Mouse (Mus musculus) layer of hippocampus, postnatal 36 days (tissue): ENCODE measurements around the gene Cpm. TPM values are rescaled to one million over a fixed set of nuclear protein-coding genes. Genes with fewer than 3 reads are reported as not detected.
"Not testable (repeated sequence)": the region's sequence is repeated elsewhere in the genome, so short reads cannot be mapped to it uniquely, and the experiment has no call there.

Source experiments
- DNase-seq, 2 experiments: peaks; one replicate each; pipeline ENCODE4 v3.0.0; 2022
- total RNA-seq, 2 experiments: library from RNA; stranded (reverse); gene quantifications; 2 replicates each; pipeline ENCODE4 v1.2.3; 2021

Gene Cpm
- total RNA-seq, 2 experiments from 2014 or later: 9.1 to 9.4 TPM

DNA sequence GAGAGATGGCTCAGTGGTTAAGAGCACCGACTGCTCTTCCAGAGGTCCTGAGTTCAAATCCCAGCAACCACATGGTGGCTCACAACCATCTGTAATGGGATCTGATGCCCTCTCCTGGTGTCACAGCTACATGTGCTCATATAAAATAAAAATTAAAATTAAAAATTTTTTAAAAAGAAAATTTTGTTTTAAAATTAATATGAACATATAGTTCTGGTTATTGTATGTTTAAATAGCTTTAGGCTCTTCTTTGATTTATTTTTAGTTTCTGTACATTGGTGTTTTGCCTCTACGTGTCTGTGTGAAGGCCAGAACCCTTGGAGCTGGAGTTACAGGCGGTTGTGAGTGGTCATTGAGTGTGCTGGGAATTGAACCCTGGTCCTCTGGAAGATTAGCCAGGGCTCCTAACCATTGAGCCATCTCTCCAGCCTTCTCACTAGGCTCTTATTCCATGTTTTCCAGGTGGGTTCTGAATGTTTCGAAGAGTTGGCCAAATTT, 97.6 kb downstream of the Cpm start:
- DNase-seq: no peak

DNA sequence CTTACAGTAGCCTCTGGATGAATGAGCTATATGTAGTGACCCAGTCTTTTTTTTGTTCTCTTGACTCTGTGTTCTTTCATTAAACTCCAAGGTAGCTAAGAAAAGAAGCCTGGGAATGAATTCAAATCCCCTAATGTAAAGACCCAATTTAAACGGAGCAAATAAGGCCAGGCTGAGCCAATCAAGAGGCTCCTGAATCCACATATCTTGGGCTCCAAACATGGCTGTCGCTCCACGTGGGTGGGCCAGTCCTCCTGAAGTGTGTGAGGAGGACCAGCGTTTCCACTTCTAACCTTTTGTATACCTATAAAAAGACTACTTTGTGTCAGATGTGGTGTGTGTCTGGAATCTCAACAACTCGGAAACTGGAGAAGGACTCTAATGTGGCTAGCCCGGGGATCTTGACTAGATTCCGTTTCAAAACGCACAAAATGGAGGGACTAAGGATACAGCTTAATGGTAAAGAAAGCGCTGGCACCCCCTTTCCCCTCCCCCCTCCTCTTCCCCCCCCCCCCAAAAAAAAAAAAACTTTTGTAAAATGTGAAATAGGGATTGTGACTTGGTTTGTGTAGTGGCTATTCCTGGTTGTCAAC, 98.3 kb downstream of the Cpm start:
- DNase-seq: no peak

DNA sequence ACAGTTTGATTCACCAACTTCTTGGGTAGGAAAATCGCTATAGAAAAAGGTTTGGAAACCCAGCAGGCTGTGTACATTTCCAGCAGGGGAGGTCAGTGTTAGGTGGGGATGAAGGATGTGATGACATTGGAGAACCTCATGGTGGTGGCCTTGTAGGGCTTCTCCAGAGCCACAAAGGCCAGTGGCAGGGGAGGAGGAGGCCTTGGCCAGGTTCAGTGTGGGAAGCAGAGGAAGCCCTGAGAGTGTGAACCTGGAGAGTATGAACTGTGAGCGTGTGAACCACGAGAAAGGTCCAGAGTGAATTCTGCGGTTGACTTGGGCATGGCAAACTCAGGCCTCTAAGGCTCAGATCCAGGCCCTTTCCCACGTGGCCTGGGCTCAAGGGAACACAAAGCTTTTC, 99.3 kb downstream of the Cpm start:
- no peak for DNase-seq

DNA sequence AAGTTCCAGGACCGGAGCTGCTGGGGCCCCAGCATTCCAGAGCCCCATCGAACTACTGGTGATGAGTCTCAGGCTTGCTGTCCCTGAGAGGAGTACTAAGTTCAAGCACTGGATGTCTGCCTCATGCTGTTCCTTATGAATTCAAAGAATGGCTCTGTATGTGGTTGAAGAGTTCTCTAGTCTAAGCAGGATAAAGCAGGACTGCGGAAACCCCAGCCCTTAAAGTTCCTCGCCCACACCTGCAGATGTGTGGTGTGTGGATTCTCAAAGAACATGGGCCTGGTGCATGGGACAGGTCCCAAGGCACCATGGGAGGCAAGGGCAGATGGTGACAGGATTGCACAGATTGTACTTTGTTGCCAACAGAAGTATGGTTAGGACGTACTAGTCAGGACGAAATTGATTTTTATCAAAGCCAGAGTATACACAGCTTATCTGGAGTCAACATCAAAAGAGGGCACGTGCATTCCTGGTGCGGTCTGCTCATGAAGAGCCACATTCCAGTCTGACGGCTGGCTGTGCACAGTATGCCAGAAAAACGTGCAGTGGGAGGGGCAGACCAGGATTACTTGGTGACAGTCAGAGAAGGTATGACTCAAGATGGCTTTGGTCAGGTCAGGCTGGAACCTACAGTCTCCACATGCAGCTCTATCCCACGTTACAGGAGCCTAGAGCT, 100.0 kb downstream of the Cpm start:
- DNase-seq: no peak

DNA sequence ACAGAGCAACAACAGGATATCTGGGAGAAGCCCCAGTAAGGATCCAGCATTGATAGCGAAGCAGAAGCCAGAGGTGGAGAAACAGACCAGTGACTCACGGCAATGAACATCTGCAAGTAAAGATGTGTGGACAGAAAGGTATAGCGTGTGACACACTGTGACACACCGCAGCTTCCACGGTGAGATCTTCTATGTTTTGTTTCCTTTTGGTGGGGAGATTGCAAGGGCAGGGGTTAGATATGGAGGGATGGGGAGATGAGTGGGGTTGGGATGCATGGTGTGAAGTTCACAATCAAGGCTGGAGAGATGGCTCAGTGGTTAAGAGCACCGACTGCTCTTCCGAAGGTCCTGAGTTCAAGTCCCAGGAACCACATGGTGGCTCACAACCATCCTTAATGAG, 100.8 kb downstream of the Cpm start:
- no peak for DNase-seq

DNA sequence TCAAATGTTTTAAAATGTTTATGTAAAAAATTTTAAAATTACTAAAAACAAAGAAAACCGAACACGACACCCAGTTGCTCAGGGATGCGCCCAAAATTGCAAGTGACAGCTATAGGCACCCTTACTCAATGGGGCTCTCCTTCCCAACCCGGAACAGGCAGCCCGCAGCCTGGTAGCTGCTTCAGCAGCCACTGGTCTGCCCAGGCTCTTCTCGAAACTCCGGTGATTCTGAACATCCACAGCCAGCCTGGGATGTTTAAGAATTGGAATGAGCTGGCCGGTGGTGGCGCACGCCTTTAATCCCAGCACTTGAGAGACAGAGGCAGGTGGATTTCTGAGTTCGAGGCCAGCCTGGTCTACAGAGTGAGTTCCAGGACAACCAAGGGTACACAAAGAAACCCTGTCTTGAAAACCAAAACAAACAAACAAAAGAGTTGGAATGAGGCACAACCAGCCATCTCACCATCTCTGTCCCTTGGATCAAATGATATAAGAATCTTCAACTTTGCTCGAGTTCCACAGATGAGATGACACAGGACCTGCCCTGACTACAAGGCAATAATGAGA, 101.4 kb downstream of the Cpm start:
- no peak for DNase-seq

DNA sequence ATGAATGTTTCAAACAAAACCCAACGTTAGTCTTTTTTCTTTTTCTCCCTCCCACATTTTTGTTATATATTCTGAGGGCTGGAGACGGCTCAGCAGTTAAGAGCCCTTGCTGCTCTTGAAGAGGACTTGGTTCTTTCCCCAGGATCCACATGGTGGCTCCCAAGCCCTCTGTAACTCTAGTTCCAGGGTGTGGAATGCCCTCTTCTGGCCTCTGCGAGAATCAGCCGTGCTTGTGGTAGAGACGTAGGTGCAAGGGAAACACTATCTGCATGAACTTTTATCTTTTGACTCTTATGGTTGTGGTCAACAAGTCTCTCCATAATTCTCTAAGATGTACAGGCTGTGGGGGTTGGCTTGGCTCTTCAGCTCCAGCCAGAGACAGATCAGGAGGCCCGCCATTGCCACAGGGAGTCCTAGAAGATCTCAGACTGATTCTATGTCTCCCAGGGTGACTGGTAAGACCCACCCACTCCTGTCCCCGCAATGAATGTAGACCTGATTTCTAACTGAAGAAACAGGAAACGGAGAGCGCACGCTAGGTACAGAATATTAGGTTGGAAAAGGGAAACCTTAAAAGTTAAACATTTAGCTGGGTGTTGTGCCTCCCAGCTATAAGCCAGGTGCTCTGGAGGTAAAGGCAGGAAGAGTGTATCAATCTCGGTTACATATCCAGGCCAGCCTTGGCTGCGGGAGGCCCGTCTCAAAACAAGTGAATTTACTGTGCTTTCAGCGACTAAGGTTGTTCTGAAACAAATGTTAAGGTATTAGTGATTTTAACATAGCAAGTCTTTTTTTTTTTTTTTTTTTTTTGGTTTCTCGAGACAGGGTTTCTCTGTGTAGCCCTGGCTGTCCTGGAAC, 102.2 kb downstream of the Cpm start:
- DNase-seq: peak; percentile 36 to 39

DNA sequence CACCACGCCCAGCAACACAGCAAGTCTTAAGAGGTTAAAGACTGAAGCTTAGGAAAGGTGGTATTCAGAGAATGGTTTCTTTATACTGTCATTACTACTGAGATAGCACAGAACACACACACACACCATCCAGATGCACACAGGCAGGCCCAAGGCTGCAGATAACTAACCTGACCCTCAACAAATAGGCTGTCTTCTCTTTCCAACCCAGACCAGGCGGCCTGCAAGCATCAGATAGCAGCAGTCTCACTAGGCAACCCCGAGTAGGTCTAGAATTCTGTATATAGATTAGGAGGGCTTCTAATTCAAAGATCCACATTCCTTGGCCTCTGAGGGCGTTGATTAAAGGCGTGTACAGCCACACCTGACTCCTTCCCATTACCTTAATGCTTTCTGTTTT, 102.9 kb downstream of the Cpm start:
- DNase-seq: no peak

DNA sequence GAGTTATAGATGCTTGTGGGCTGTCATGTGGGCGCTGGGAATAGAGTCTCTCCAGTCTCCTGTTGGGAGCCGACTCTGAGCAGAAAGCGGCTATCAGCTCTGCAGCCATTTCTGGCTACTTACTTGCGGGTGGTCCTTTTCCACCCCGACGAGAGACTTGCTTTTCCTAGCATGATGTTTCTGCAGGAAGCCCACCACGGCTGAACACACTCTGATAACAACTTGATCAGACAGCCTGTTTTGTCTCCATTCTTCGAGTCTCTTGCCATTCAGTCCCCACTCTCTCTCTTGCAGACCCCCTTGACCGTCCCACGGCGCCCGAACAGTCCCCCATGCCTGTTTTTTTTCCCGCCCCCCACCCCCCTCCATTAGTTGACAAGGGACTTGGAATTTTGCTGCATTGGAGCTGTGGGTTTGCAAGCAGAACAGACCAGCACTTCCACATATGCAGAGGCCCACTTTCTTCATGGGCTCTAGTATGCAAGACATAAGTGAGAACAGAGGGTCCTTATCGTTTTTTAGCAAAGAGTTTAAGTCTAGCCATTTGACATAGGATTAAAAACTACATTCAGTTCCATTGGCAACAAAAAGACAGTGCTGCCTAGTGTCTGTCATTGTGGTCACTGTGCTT, 103.8 kb downstream of the Cpm start:
- DNase-seq: no peak

DNA sequence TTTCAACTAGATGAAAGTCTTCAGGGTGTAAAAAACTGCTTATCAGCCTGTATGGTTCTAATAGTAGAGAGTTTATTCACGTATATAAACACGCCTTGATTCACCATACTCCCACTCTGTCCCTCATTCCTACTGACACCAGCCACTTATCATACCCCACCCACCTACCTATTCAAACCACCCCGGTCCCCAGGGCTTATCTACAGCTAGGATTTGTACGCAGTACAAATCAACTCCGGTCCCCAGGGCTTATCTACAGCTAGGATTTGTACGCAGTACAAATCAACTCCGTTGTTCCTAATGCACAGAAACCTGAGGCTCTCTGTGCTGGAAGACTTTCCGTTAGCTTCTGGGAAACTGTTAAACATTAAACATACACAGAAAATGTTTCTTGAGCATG, 104.3 kb downstream of the Cpm start:
- DNase-seq: not testable (repeated sequence)

DNA sequence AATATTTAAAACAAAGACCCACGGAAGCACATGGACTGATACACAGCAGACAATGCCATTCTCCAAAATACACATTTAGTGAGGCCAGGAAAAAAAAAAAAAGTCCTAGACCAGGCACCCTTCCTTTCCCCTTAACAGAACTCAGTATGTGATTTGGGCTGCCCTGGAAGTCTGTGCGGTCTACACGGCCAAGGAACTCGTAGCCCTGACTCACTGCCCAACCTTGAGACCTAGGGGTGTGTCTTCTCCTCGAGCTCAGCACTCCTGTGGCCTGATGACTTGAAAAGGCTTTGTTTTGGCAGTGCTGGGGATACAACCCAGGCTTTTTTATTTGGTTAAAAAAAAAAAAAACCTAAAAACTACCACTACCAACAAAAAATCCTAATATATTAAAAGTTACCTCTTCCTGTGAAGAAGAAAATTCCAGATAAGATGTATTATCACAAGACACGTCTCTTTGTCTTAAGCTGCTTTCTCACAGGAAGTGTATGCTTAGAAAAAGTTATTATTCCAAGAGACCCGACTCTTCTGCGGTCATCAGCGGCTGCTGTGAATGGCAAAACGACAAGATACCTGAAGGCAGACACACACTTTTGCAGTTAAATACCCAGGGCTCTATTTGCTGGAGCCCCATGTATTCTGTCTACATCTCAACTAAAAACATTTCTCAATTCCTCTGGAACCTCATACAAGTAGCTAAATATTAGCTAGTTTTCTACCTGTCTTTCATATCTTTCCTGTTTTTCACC, 105.0 kb downstream of the Cpm start:
- not testable (repeated sequence) for DNase-seq

DNA sequence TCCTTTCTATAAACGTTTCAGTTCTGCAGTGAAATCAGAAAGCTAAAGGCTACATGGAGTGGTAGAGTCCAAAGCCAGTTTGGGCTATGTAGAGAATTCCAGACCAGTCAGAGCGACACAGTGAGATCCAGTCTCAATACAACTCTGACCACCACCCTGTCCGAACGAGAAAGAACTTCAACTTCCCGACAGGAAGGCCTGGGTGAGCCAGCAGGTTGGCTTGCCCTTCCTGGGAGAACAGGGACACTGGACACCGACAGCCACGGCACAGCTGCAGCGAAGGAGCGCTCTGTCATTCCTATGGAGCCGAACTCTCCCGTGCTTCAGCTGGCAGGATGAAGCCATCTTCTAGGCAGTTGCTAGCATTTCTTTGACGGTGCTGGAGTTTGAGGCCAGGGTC, 106.1 kb downstream of the Cpm start:
- not testable (repeated sequence) for DNase-seq

DNA sequence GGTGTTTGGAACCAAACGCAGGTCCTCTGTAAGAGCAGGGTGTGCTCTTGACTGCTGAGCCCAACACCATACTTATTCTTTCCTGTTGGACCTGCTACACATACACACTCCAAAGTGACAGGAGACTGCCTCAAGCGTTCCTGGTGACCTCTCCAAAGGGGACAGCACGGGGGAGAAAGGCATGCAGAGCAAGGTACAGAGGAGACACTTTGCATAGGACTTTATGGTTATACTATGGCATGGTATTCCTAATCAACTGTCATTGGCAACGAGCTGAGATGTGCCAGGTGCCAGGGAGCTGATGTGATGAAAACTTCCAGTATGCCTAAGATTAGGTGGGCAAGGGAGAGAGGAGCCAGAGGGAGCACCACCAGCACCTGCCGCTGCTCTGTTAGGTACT, 107.3 kb downstream of the Cpm start:
- no peak for DNase-seq

Other genes with a start within 250 kb of the Cpm start
- gene Cpsf6, start 249.5 kb upstream of the Cpm start, total RNA-seq: 100 to 1,000 TPM; 119 TPM
- 10 to 100 TPM; 59.2 to 71.3 TPM for gene Mdm2, start 81.3 kb downstream of the Cpm start, total RNA-seq
- gene Slc35e3, start 116.9 kb downstream of the Cpm start, total RNA-seq: 10 to 100 TPM; 31.2 to 33.7 TPM
- gene Nup107, start 163.2 kb downstream of the Cpm start, total RNA-seq: 10 to 100 TPM; 15.8 to 20.7 TPM
- gene Rap1b, start 216.5 kb downstream of the Cpm start, total RNA-seq: 10 to 100 TPM; 64.4 to 66.1 TPM